Mouse (Mus musculus) left cerebral cortex, adult 8-10 months (tissue): ENCODE results near the gene Gpd1l. TPM values are rescaled to one million over a fixed set of nuclear protein-coding genes. Genes with fewer than 3 reads are reported as not detected.

Experiments
- DNase-seq, 2 experiments: peaks; one replicate each; pipeline ENCODE4 v3.0.0; 2022; ENCODE audit warnings: low spot score in 2 of 2
- total RNA-seq, 4 experiments: library from RNA; stranded (reverse); gene quantifications; 2 replicates each; pipeline ENCODE4 v1.2.4; 2022

The Gpd1l gene
- total RNA-seq, 4 experiments from 2014 or later = 77.7 to 91.2 (median 80.0) TPM

DNA sequence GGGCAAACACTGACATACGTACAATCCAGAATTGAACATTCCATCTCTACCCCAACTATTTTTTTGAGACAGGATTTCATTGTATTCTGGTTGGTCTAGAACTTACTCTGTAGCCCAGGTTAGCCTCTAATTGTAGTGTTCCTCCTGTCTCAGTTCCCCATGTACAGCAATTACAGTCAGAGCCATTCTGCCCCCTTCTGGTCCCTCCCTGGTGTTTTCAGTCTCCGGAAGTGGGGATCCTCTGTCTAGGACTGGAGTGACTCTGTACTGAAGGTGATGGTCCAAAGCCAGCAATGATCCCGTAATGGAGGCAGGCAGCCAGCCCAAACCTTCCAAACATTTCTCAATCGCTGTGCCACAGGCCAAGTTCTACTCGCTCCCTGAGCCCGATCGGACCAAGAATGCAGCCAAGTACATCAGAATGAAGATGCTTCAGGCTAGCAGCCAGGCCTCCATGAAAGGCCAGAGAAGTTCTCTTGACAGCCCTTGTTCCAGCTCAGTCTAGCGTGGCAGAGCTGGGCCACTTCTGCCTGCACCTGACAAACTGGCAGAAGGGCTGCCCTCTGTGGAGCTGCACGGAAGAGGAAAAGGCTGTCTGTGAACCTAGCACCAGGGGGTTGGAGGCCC is 3.2 kb downstream of the Gpd1l start:
- DNase-seq = peak in 1 of 2 experiments; percentile 36

DNA sequence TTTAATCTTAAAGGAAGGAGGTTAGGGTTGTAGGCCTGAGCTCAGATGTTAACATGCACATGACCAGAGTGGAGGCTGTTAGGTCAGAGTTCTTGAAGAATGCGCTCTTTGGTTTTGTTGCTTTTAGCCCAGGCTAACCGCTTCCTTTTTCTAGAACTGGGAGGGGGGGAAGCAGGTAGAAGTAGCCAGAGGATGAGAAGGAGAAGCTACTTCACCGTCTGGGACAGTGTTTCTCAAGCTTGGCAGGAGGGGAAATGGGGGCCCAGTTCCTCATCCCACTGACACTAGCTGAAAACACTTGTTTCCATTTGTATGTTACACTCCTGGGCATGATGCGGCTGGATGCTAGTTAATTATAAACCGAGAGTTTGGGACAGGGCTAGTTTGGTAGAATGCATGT is 8.2 kb downstream of the Gpd1l start:
- no peak for DNase-seq

DNA sequence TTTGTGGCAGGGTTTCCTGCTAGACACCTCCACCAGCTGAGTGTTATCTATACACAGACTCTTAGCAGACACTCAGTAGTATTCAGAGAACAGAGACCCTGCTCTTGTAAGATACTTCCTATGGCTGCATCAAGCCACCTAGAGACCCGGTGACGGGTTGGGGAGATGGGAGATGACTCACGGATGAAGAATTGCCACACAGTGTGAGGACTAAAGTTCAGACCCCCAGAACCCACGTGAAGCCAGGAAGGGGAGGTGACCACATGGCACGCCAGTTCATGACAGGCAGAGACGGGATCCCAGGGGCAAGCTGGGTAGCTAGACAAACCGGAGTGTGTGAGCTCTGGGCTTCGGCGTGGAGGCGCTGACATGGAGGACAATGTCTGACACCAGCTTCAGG is 8.7 kb downstream of the Gpd1l start:
- DNase-seq = no peak

DNA sequence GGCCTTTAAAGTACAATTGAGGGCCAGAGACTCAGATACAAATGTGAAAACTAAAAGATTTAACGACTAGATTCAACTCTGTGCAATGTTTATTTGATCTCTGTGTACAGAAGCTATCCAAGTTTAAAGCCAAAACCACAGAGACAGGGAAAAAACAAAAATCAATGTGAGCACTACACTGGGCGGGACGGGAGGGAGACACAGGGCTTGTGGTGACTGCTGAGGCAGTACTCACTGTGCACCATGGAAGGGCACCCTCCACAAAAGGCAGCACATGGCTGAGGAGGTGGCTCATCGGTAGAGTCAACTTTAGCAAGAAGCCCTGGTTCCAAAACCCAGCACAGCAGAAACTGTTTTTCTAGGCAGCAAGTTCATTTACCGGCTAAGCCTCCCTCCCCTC is 9.3 kb downstream of the Gpd1l start:
- no peak for DNase-seq

DNA sequence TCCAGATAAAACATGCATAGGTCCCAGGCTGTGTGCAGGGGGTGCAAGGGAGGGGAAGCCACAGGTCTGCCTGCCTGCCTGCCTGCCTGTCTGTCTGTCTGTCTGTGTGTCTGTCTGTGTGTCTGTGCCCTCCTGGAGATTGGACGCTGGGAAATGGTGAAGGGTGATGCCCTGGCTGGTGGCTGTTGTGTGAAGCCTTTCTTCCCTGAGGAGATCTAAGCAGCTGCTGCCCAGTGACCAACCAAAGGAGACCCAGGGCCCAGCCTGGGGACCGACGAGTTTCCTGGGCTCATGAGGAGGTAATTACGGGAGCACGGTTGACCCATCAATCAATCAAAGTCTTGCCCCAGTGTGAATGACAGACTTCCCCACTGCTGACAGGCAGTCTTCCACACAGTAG is 11.6 kb downstream of the Gpd1l start:
- DNase-seq = no peak

DNA sequence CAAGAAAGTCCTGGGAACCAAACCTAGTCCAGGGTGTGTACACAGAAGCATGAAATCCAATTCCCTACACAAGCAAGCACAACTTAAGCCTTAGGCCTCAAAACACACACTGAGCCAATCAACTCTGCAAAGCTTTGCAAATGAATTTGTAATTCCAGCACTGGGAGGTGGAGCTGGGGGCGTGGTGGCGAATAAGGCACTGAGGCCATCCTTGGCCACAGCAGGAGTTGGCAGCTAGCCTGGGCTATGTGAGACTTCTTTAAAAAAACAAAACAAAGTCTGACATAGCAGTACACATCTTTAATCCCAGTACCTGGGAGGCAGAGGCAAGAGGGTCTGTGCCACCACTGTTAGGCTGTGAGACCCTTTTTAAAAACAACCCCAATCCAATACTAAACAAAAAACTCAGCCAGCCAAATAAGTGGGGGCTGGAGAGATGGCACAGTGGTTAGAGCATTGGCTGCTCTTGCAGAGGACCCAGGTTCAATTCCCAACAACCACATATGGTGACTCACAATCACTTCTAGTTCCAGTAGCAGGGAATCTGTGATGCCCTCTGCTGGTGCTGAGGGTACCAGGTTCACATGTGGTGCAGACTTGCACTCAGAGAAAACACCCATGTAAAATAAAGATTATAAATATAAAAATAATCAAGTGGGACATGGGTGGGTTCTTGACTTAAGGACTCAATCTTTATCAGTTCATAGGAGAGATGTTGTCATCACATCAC is 12.3 kb downstream of the Gpd1l start:
- no peak for DNase-seq

DNA sequence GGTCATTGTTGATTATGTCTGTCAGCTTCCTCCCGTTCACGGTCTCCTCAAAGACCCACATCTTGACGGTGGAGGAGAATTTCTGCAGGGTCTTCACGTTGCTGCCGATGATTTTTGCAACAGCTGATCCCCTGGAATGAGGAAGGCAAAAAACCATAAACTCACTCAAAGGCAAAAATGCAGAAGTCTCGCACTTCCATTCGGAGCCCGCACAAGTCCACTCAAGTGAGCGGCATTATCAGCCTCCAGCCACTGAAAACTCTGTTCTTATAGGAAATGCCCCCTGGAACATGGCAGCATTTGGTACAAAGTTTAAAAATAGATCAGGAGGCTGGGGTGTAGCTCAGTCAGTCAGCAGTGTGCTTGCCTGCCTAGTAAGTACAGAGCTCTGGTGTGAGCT is 13.2 kb downstream of the Gpd1l start:
- DNase-seq = no peak

DNA sequence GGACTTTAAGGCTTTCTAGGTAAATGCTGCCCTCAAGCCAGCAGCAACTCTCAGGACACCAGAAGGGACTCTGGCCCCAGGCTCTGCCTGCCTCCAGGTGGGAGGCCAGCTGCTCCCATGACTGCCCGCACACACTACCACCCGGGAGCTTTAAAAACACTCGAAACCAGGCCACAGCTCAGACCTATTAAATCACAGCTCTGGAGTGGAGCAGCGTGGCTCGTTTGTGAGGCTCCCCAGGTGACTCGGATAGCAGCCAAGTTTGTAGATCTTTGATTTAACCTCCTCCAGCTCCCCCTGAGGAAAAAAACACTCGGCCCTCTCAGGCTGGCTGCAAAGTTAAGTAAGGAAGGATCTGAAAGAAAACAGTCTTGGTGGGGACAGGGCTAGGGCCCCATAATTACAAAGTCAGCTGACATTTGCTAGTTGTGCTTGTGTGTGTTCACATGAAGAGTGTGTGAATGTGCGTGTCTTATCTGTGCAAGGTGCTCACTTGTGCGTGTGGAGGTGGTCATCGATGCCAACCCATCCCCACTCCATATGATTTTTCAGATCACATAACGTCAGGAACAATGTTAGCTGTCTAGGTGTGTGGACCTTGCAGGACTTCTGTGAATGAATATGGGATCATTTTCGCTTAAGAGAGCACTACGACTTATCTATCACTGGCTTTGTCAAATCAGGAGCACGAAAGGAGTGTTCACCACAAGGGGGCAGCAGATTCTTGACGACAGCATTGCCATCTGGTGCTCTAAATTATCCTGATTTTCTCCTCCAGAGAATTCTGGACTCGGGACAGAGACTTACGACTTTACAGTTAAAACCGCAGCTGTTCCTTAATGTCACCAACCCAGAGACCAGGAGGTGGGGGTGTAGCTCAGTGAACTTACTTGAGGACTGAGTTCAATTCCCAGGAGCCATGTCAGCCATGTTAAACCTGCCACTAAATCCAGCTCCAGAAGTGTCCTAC is 20.8 kb downstream of the Gpd1l start:
- DNase-seq = peak; percentile 55 to 63

DNA sequence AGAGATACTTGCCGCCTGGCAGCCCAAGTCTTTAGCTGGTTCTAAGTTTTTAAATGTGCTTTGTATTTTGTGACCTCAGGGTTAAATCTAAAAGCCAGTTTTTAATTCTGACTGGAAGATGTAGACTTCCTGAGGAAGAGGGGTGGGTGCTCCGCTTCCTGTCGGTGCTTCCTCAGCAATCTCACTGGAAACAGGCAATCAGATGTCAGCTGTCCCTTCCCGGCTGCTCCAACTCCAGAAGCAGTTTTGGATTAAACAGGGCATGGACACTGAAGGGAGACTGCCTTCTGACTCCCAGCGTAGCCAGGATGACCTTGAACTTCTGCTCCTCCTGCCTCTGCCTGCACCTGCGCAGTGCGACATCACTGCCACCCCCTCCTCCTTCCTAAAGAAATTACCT is 26.3 kb downstream of the Gpd1l start:
- DNase-seq = no peak

DNA sequence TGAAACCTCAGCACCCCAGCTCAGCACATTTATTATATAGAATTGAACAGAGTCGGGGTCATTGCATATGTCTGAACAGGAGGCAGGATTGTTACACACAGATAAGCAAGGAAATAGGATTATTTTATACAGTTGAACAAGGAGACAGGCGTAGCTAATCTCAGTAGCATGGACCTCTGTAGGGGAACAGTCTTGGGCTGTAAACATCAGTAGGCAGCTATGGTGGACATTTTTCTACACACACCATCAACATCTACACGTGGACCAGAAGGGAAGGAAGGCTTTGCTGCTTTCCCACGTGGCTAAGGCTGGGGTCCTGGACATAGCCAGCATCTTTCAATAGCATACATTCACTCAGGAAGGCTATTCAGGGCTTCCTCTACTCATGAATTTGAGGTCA is 37.9 kb downstream of the Gpd1l start:
- DNase-seq = no peak

DNA sequence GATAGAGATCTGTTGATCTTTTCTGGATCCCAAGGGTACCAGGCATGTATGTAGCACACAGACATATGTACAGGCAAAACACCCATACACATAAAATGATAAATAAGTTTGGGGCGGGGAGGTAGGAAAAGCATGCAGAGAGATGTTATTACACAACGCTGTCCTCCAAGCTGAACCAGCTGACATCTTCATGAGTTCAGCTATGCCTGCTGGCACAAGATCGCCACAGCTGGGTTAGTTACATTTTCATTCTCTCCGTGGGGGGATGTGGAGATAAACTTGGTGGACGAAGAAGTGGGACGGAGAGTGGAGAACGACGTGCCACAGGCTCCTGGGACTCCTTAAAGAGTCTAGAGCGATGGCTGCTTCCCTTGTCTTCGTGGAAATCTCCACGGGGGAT is 40.8 kb downstream of the Gpd1l start:
- DNase-seq = no peak

DNA sequence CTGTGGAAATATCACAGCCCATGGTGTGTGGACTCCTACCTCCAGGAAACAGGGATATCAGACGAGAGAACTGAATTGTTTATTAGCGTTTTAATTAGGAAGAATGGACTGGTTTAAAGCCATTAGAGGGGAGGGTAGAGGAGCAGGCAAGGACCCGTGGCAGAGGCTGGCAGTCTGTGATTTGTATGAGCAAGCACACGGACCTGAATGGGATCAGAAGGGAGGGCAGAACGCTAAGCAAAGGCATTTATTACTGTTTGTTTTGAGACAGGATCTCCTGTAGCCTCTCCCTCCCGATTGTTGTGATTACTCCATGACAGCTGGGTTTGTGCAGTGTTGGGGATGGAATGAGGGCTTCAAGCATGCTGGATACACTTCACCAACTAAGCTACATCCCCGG is 43.4 kb downstream of the Gpd1l start:
- DNase-seq = no peak

DNA sequence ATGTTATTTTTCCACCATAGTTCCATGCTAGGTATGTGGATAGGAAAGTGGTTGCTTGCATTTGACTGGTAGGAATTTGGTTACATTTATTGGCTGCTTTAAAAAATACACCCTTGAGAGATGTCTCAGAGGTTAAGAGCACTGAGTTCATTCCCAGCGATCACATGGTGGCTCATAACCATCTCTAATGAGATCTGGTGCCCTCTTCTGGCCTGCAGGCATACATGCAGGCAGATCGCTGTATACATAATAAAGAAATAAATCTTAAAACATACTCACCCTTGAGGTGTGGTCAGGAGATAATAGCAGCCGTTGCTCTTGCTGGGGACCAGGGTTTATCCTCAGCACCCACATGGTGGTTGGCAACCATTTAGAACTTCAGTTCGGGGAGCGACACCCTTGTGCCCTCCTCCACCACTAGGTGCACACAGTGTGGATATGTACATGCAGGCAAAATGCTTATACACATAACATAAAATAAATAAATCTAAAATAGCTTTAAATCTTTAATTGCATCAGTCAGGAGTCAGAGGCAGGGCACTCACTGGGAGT is 44.9 kb downstream of the Gpd1l start:
- no peak for DNase-seq

DNA sequence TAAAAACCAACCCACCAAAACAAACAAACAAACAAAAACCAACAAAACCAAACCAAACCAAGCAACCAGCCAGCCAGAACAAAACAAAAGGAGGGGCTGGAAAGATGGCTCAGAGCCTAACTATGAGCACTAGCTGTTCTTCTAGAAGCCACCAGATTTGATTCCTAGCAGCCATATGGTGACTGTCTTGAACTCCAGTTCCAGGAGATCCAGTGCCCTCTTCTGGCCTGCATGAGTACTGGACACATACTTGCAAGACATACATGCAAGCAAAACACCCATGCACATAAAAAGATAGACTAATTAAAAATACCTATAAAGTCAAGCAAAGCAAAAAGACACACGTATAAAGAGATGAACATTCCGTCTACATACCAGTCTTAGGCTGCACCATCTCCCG is 46.1 kb downstream of the Gpd1l start:
- no peak for DNase-seq

DNA sequence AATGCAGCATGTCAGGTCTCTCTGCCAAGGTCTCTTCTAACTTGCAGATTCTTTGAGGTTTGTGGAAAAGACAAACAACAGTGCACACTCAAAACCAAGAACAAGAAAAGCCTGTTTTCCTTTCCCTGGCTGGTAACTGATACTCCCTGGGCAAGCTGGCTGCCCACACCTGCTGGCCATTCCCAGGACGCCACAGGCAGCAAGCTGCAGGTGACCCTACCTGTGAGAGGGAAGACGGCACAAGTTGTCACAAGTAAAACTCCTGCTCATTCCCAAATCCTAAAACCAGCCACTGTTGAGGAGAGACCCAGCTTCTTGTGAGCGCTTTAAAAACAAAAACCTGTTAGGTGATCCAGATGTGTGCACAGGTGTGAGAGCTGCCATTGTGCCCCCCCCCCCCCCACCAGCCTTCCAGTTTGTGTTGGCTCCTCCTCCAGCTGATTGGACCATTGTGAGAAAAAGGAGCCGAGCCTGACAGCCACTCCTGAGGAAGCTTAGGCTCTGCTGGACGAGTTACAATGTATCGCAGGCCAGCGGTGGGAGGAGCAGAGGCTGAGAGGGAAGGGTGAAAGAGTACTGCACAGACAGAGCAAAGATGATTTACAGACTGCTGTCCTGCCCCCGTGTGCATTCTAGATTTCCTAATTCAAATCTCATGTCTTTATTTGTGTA is 47.7 kb downstream of the Gpd1l start:
- DNase-seq = no peak

DNA sequence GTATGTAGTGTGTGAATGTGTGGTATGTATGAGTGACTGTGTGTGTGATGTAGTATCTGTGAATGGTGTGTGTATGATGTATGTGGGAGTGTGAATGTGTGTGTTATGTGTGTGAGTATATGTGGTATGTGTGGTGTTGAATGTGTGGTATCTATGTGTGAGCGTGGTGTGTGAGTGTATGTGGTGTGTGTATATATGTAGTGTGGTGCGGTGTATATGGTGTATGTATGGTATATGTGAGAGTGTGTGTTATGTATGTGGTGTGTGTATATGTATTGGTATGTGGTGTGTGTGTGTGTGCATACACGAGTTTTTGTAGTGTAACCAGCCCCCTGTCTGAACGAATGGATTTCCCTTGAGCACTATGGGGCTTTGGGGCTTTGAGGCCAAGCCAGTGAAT is 48.2 kb downstream of the Gpd1l start:
- DNase-seq = no peak

DNA sequence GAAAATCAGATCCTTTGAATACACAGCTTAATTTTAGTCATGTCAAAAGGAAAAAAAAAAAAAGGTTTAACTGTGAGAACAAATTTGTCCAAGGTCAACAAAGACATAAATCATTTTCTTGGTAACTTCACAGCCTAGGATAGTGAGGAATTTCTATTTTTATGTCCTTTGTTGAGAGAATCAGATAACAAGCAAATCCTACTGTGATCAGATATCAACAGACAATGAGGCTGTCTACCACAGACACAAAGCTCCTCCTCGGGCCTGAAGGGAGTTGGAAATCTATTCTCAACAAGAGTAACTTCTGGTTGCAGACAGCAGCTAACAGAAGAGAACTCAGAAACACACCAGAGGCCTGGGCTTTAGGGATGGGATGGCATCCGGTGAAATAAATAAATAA is 51.8 kb downstream of the Gpd1l start:
- DNase-seq = no peak

DNA sequence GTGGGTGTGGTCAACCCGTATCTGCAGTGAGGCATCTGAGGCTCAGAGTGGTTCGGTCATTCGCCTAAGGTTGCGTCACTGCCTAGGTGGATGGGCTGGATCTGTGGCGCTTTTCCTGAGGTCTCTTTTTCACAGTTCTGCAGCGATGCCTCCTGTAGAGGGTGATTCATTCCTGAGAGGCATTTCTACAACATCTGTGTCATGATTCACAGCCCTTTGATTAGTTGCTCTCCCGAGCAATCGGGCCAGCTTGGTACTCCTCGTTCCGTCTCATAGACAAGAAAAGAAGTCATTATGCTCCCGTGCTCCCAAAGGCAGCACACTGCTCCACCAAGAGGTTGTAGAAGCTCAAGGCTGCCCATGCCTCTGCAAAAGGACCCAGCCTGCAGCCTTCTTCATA is 78.5 kb downstream of the Gpd1l start:
- DNase-seq = peak; percentile 14 to 67

DNA sequence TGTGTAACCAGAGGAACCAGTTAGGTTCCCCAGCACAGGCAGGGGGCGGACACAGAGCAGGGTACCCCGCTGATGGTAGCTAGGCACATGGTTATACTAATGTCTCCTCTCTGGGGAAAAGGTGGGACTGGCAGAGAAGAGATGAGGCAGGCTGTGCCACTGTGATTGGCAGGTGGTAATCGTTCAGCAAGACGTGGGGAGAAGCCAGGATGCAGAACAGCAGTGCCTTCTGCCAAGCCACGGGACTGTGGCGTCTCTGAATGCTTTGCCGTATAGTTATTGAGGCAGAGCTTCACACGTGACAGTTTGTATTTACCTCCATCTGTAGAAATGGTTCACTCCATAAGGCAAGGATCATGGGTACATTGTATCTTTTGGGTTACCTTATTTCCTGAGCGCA is 79.1 kb downstream of the Gpd1l start:
- DNase-seq = no peak

DNA sequence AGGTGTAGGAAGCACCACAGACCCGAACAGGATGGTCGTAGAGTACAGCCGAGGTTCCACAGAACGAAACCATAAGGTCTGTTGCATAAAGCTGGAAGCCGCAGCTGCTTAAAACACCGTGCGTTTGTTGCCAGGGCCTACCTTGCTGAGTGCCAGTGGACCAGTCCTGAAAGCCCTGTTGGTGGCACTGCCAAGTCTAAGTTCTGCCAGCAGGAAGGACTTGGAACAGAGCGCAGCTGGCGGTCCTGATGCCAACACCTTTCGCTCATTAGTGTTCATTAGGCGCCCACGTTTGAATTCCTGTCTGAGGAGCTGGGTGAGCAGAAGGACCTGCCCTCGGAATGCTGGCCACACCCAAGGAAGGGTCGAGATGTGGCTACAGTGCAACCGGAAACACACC is 80.5 kb downstream of the Gpd1l start:
- DNase-seq = no peak

DNA sequence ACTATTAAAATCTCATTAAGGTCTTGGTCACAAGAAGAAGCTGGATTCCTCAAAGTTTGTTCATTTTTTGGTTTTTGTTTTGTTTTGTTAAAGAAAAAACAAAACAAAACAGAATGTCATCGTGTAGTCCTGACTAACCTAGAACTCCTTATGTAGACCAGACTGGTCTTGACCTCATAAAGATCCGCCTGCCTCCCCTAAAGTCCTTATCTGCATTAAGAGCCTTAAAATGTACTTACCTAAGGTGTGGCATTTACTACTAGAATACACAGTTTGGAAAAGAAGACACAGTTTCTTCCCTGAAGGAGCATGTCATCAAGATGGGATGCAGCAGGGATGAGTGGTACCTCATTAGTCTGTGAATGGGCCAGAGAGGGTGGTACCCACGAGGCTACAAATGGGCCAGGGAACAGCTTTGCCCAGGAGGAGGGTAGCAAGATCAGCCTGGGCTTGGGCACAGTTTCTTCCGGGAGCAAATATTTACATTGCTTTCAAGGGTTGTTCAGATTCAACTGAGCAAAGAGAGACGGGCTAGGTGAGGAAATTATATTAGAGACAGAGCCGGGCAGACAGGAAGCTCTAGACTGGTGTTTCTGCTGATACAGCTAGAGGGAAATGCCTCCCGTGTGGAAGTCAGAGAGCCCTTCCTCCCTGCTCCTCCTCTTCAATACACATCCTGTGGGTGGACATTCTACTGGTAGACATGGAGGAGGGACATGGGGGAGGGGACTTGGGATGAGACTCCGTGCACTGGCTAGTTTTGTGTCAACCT is 82.2 kb downstream of the Gpd1l start:
- DNase-seq = no peak
